Mouse (Mus musculus) olfactory bulb, adult 2 months (tissue): ENCODE results near the gene Spink4.

Source experiments
- CTCF ChIP-seq: fragments of 200-500 bp; IDR thresholded peaks from 2 replicates; pipeline ENCODE4 v1.5.1; 2012; ENCODE audit warnings: low read depth, mild to moderate bottlenecking, low read length, moderate library complexity; ENCODE audit not compliant: insufficient read depth
- POLR2A ChIP-seq: fragments of 200-500 bp; IDR thresholded peaks from 2 replicates; pipeline ENCODE4 v1.6.1; 2012; ENCODE audit warnings: mild to moderate bottlenecking, low read depth, low read length, moderate library complexity; ENCODE audit not compliant: insufficient read depth

- TF ChIP-seq POLR2A (no peak), CTCF (no peak)
Observed at GRCm38 (mm10) chr4:40933694-40934093, 13.8 kb downstream of the Spink4 start.
